ENCODE assay signal across 8 mouse cellular contexts in genomic region chr10:126927101-126927961, GRCm38 (mm10). TPM values are rescaled to one million over a fixed set of nuclear protein-coding genes. Genes with fewer than 3 reads are reported as not detected.
DNase-seq lines count a peak whose midpoint lies in the region; ATAC-seq and TF ChIP-seq lines count a peak whose summit lies in the region.

No protein-coding gene starts in this region.

- ATAC-seq in midbrain, embryonic 14.5 days (ENCODE audit: low FRiP score, low TSS enrichment), result peak; percentile 18; the same call in 1 of the 2 replicates

- no peaks in the 10 kb centered on the region; the same call in 1 of the 2 replicates for H3K4me1 ChIP-seq in spleen, adult 2 months (ENCODE audit: control insufficient read depth, insufficient read depth, insufficient read length)
- peaks cover 28% of the 10 kb centered on the region for H3K4me1 ChIP-seq in midbrain, embryonic 14.5 days (ENCODE audit: control insufficient read depth, insufficient read depth, low read length)

- peak overlapping the region; percentile 74; the same call in 1 of the 2 replicates for H3K27ac ChIP-seq in spleen, adult 2 months (ENCODE audit: insufficient read depth, low read length)
- peak overlapping the region; percentile 45 for H3K27ac ChIP-seq in midbrain, embryonic 14.5 days (replicated peaks; ENCODE audit: low read depth, low read length)

- WGBS in spleen, adult 2 months, result 71% methylated on average over 11 of the region's 11 CpGs
- WGBS in midbrain, embryonic 14.5 days, result 15% methylated on average over 11 of the region's 11 CpGs

- DNase-seq in spleen, adult 2 months (ENCODE audit: low read depth in 1 of 2, low spot score in 2 of 2), result no peak
- DNase-seq in spleen, postnatal 14 days (ENCODE audit: low spot score in 2 of 2), result no peak
- DNase-seq in cerebellum, postnatal 36 days, result peak; percentile 43 to 50
- DNase-seq in heart, postnatal 10 days, result peak; percentile 46 to 59
- peak; percentile 43 to 66 for DNase-seq in kidney, postnatal 4 days
- DNase-seq in midbrain, embryonic 14.5 days, result peak; percentile 59
- DNase-seq in thymus, postnatal 14 days, result no peak
- DNase-seq in c-Kit-positive CD71-positive TER-119-positive erythroid progenitor cells, embryonic 14.5 days (ENCODE audit: low spot score), result no peak

- H3K4me3 ChIP-seq in spleen, adult 2 months (ENCODE audit: extremely low read depth, insufficient read depth, insufficient read length), result no peak overlapping the region
- H3K4me3 ChIP-seq in midbrain, embryonic 14.5 days (replicated peaks; ENCODE audit: low read depth, low read length), result peak overlapping the region; percentile 56

- no peak for TF ChIP-seq POLR2A in spleen, adult 2 months (IDR thresholded peaks at IDR 0.05; ENCODE audit: low read depth, low read length)

- H3K9me3 ChIP-seq in midbrain, embryonic 14.5 days (ENCODE audit: control insufficient read depth, low read length), result no peaks in the 10 kb centered on the region

- H3K27me3 ChIP-seq in spleen, adult 2 months (ENCODE audit: control insufficient read depth, insufficient read depth, low read length), result peaks cover 7% of the 10 kb centered on the region; the same call in 1 of the 2 replicates
- no peaks in the 10 kb centered on the region for H3K27me3 ChIP-seq in midbrain, embryonic 14.5 days (ENCODE audit: control insufficient read depth, insufficient read depth, low read length)

- intact Hi-C loops in heart, postnatal 10 days (cut with DNase I), result no loop called here

- H3K4me2 ChIP-seq in midbrain, embryonic 14.5 days (ENCODE audit: low read length), result peak overlapping the region; percentile 98

- H3K9ac ChIP-seq in midbrain, embryonic 14.5 days (replicated peaks; ENCODE audit: low read length), result peak overlapping the region; percentile 75; the same call in 1 of the 2 replicates

- no peak for TF ChIP-seq CTCF in spleen, adult 2 months (IDR thresholded peaks at IDR 0.05; ENCODE audit: extremely low read depth, insufficient read depth, insufficient read length, insufficient replicate concordance)

- no peaks in the 10 kb centered on the region for H3K36me3 ChIP-seq in spleen, adult 2 months (ENCODE audit: control insufficient read depth, insufficient read depth, low read length)
- H3K36me3 ChIP-seq in midbrain, embryonic 14.5 days (ENCODE audit: control insufficient read depth, insufficient read depth, low read length), result no peaks in the 10 kb centered on the region

RNA-seq across cellular contexts. Expression of gene Atp23, which starts 26.2 kb away (rescaled TPM):
- polyA plus RNA-seq in spleen, adult 2 months (2012; rRNA removed), result 6.6 and 6.8 TPM in 2 replicates
- 1 to 10 TPM; 2.4 to 4.0 TPM for total RNA-seq in heart, postnatal 10 days (2021)
- polyA plus RNA-seq in midbrain, embryonic 14.5 days (2014; fragmentation: Nextera tagmentation; extraction: Ambion mirVana), result 13.6 and 14.1 TPM in 2 replicates

RNA-seq across cellular contexts. Expression of gene Ctdsp2, which starts 51.2 kb away (rescaled TPM):
- polyA plus RNA-seq in spleen, adult 2 months (2012; rRNA removed), result 61.4 and 67.3 TPM in 2 replicates
- total RNA-seq in heart, postnatal 10 days (2021), result 100 to 1,000 TPM; 131 to 149 TPM
- polyA plus RNA-seq in midbrain, embryonic 14.5 days (2014; fragmentation: Nextera tagmentation; extraction: Ambion mirVana), result 19.1 and 26.2 TPM in 2 replicates

Comparison
In these comparisons a context has a peak if more than half of its experiments do, and no peak if none do; other contexts are left out.
1. DNase-seq: peak in cerebellum, postnatal 36 days (2 of 2), heart, postnatal 10 days (2 of 2), kidney, postnatal 4 days (2 of 2) and midbrain, embryonic 14.5 days (single experiment); none in spleen, adult 2 months (0 of 2), spleen, postnatal 14 days (0 of 2), thymus, postnatal 14 days (single experiment) and c-Kit-positive CD71-positive TER-119-positive erythroid progenitor cells, embryonic 14.5 days (single experiment).